Mouse (Mus musculus) left cerebral cortex, postnatal 10 days (tissue): ENCODE data around the gene Atp5mpl. TPM values are rescaled to one million over a fixed set of nuclear protein-coding genes. Genes with fewer than 3 reads are reported as not detected.
"Not testable (repeated sequence)": the region's sequence is repeated elsewhere in the genome, so short reads cannot be mapped to it uniquely, and the experiment has no call there.

ENCODE experiments used
- DNase-seq, 2 experiments: peaks; one replicate each; pipeline ENCODE4 v3.0.0; 2021 to 2022; ENCODE audit warnings: low spot score in 2 of 2, mixed read lengths in 1 of 2; ENCODE audit errors: extremely low spot score in 1 of 2
- intact Hi-C: fragments of 180-260 bp; cut with DNase I; formaldehyde crosslinking; loops from one replicate; pipeline ENCODE4 v1.15.1; 2025
- total RNA-seq, 2 experiments: library from RNA; stranded (reverse); gene quantifications; 2 replicates each; pipeline ENCODE4 v1.2.3; 2021

The Atp5mpl gene
- total RNA-seq, 2 experiments from 2014 or later: 467 TPM

- intact Hi-C loops: no loop called here
- peak; percentile 59 to 74 for DNase-seq
These were observed 8.5 kb downstream of the Atp5mpl start for GRCm38 (mm10) chr12:111958101-111958865.

- intact Hi-C loops: no loop called here
- DNase-seq: no peak
These were observed 10.6 kb downstream of the Atp5mpl start for GRCm38 (mm10) chr12:111956173-111956572.

- intact Hi-C loops: no loop called here
- no peak for DNase-seq
These were observed 15.1 kb downstream of the Atp5mpl start for GRCm38 (mm10) chr12:111951701-111952100.

- intact Hi-C loops: no loop called here
- no peak for DNase-seq
These were observed 16.3 kb downstream of the Atp5mpl start for GRCm38 (mm10) chr12:111950486-111950885.

GRCm38 (mm10) chr12:111946716-111947115 lies 20.1 kb downstream of the Atp5mpl start:
- DNase-seq: peak; percentile 18 to 65
- intact Hi-C loops: loop anchor here (5.0 kb wide), 2 partner anchors 39 to 69 kb away; partner anchors contain the start of gene Ppp1r13b

- intact Hi-C loops: loop anchor here (5.0 kb wide), 2 partner anchors 39 to 69 kb away; partner anchors contain the start of gene Ppp1r13b
- DNase-seq: not testable (repeated sequence)
These were observed 20.8 kb downstream of the Atp5mpl start for GRCm38 (mm10) chr12:111945765-111946655.

- intact Hi-C loops: loop anchor here (5.0 kb wide), 2 partner anchors 38 to 68 kb away; partner anchors contain the start of gene Ppp1r13b
- DNase-seq: peak in 1 of 2 experiments; percentile 78
These were observed 21.7 kb downstream of the Atp5mpl start for GRCm38 (mm10) chr12:111945115-111945514.

GRCm38 (mm10) chr12:111944065-111944987 lies 22.5 kb downstream of the Atp5mpl start:
- intact Hi-C loops: not testable (repeated sequence)

GRCm38 (mm10) chr12:111943421-111944064 lies 23.2 kb downstream of the Atp5mpl start:
- intact Hi-C loops: no loop called here
- DNase-seq: no peak

More at GRCm38 (mm10) chr12:111944065-111944987, 22.5 kb downstream of the Atp5mpl start:
- DNase-seq: not testable (repeated sequence)

- no peak for DNase-seq
- intact Hi-C loops: no loop called here
These were observed 28.1 kb downstream of the Atp5mpl start for GRCm38 (mm10) chr12:111938623-111939177.

- DNase-seq: peak in 1 of 2 experiments; percentile 77
- intact Hi-C loops: no loop called here
These were observed 29.8 kb downstream of the Atp5mpl start for GRCm38 (mm10) chr12:111936706-111937550.

- intact Hi-C loops: no loop called here
- no peak for DNase-seq
These were observed 32.8 kb downstream of the Atp5mpl start for GRCm38 (mm10) chr12:111933971-111934370.

GRCm38 (mm10) chr12:111933032-111933704 lies 33.6 kb downstream of the Atp5mpl start:
- intact Hi-C loops: no loop called here

GRCm38 (mm10) chr12:111932513-111932912 lies 34.3 kb downstream of the Atp5mpl start:
- DNase-seq: no peak
- intact Hi-C loops: no loop called here

More at GRCm38 (mm10) chr12:111933032-111933704, 33.6 kb downstream of the Atp5mpl start:
- DNase-seq: peak in 1 of 2 experiments; percentile 59

- intact Hi-C loops: no loop called here
- no peak for DNase-seq
These were observed 35.3 kb downstream of the Atp5mpl start for GRCm38 (mm10) chr12:111931411-111932025.
